35 mouse cellular contexts compared by ENCODE assay signal in the genomic region with DNA sequence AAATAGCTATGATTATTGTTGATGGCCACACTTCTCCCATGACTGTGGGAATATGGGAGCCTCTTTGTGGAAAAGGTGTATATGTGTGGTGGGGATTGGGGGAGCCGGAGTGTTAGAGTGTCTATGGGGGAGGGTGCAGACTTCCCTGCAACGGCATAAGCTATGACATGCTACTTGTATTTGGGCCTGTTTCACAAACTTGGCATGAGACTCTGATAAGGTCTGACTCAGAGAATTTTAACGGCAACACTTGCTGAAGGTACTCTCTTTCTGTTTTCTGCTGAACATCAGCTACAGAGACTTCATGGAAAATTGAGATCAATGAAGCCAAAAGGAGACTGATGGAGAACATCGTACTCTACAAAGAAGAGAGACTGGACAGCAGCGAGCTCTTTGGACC. TPM values are rescaled to one million over a fixed set of nuclear protein-coding genes. Genes with fewer than 3 reads are reported as not detected.
A peak's percentile ranks its signal among the peaks of the same experiment; 100 is the strongest.
DNase-seq lines count a peak whose midpoint lies in the region; ATAC-seq and TF ChIP-seq lines count a peak whose summit lies in the region.
"Had no signal": no experiment of that assay in that cellular context is flagged by ENCODE, and none has a peak within 500 bp of the region (broad histone marks: within the 10 kb centered on the region; RNA-seq: fewer than 3 reads in every experiment).

No protein-coding gene starts in this region.

- peak overlapping the region; percentile 71 for H3K4me3 ChIP-seq in erythroblast, embryonic 14.5 days (replicated peaks)
- no peak overlapping the region for H3K4me3 ChIP-seq in liver, embryonic 11.5 days (ENCODE audit: low read depth, low read length)
- H3K4me3 ChIP-seq in liver, embryonic 14.5 days (ENCODE audit: insufficient read depth in 1 of 2, low read depth in 2 of 2, low read length in 2 of 2), result peak overlapping the region in 1 of 2 experiments; percentile 60; a peak in 2 of 4 replicates
- H3K4me3 ChIP-seq in forebrain, embryonic 14.5 days (ENCODE audit: low read depth, low read length), result no peak overlapping the region
- H3K4me3 ChIP-seq: embryonic facial prominence, embryonic 10.5 days; embryonic facial prominence, embryonic 15.5 days; forebrain, embryonic 15.5 days; gastrocnemius, adult 2 months; limb, embryonic 13.5 days; midbrain, embryonic 10.5 days; midbrain, embryonic 15.5 days; neural tube, embryonic 15.5 days had no signal

- no peak for ATAC-seq in erythroblast, adult 5-6 weeks (replicated peaks; ENCODE audit: low FRiP score, poor library complexity, severe bottlenecking)
- ATAC-seq in liver, embryonic 11.5 days (replicated peaks; ENCODE audit: low FRiP score), result no peak
- no peak for ATAC-seq in liver, embryonic 14.5 days (ENCODE audit: insufficient read depth)
- ATAC-seq in forebrain, embryonic 14.5 days, result no peak
- ATAC-seq: forebrain, embryonic 15.5 days; hindbrain, embryonic 16.5 days; midbrain, embryonic 15.5 days had no signal

- H3K4me1 ChIP-seq in erythroblast, embryonic 14.5 days (ENCODE audit: control insufficient read depth), result peaks cover 83% of the 10 kb centered on the region
- peaks cover 54% of the 10 kb centered on the region for H3K4me1 ChIP-seq in liver, embryonic 11.5 days (replicated peaks; ENCODE audit: control insufficient read depth, insufficient read depth, low read length)
- peaks cover 55 to 62% of the 10 kb centered on the region in 2 experiments for H3K4me1 ChIP-seq in liver, embryonic 14.5 days (replicated peaks; ENCODE audit: control insufficient read depth in 2 of 2, insufficient read depth in 2 of 2, low read length in 1 of 2)
- peaks cover 9% of the 10 kb centered on the region for H3K4me1 ChIP-seq in forebrain, embryonic 14.5 days (ENCODE audit: control insufficient read depth, insufficient read depth, low read length)

- peaks cover 59% of the 10 kb centered on the region for H3K36me3 ChIP-seq in erythroblast, embryonic 14.5 days (ENCODE audit: control insufficient read depth)
- H3K36me3 ChIP-seq in liver, embryonic 11.5 days (ENCODE audit: control insufficient read depth, insufficient read depth, low read length), result peaks cover 2% of the 10 kb centered on the region; the same call in 1 of the 2 replicates
- peaks cover 26% of the 10 kb centered on the region for H3K36me3 ChIP-seq in liver, embryonic 14.5 days (replicated peaks; ENCODE audit: control insufficient read depth, insufficient read depth, low read depth)
- no peaks in the 10 kb centered on the region for H3K36me3 ChIP-seq in forebrain, embryonic 14.5 days (ENCODE audit: control insufficient read depth, insufficient read depth, low read length)
- H3K36me3 ChIP-seq: embryonic facial prominence, embryonic 15.5 days; forebrain, embryonic 15.5 days; limb, embryonic 13.5 days; midbrain, embryonic 10.5 days; midbrain, embryonic 15.5 days; neural tube, embryonic 15.5 days had no signal

- intact Hi-C loops in gastrocnemius, postnatal 36 days (cut with DNase I), result no loop called here

- no peak for TF ChIP-seq CTCF in liver, embryonic 14.5 days (IDR thresholded peaks at IDR 0.05; ENCODE audit: low read depth)

- 69% methylated on average over 5 of the region's 5 CpGs for WGBS in liver, embryonic 11.5 days
- 53% methylated on average over 5 of the region's 5 CpGs for WGBS in liver, embryonic 14.5 days (ENCODE audit: insufficient replicate concordance)
- 95% methylated on average over 5 of the region's 5 CpGs for WGBS in forebrain, embryonic 14.5 days

- peak overlapping the region; percentile 67 for H3K4me2 ChIP-seq in liver, embryonic 11.5 days
- peak overlapping the region; percentile 79 for H3K4me2 ChIP-seq in liver, embryonic 14.5 days (ENCODE audit: low read depth)
- no peak overlapping the region for H3K4me2 ChIP-seq in forebrain, embryonic 14.5 days (ENCODE audit: low read length)
- H3K4me2 ChIP-seq: embryonic facial prominence, embryonic 15.5 days; forebrain, embryonic 15.5 days; limb, embryonic 13.5 days; midbrain, embryonic 15.5 days; neural tube, embryonic 15.5 days had no signal

- H3K27me3 ChIP-seq in erythroblast, embryonic 14.5 days (ENCODE audit: control insufficient read depth), result no peaks in the 10 kb centered on the region
- no peaks in the 10 kb centered on the region for H3K27me3 ChIP-seq in liver, embryonic 11.5 days (replicated peaks; ENCODE audit: control insufficient read depth, insufficient read depth, low read length)
- no peaks in the 10 kb centered on the region for H3K27me3 ChIP-seq in liver, embryonic 14.5 days (ENCODE audit: control insufficient read depth, insufficient read depth, low read length)
- no peaks in the 10 kb centered on the region for H3K27me3 ChIP-seq in forebrain, embryonic 14.5 days (replicated peaks; ENCODE audit: control insufficient read depth, insufficient read depth, low read length)
- H3K27me3 ChIP-seq: embryonic facial prominence, embryonic 15.5 days; forebrain, embryonic 15.5 days; limb, embryonic 13.5 days; midbrain, embryonic 15.5 days; neural tube, embryonic 15.5 days had no signal

- no peak for TF ChIP-seq EP300 in liver, embryonic 14.5 days (IDR thresholded peaks at IDR 0.05; ENCODE audit: low read depth)

- no peaks in the 10 kb centered on the region for H3K9me3 ChIP-seq in erythroblast, embryonic 14.5 days (ENCODE audit: control insufficient read depth, low read length)
- H3K9me3 ChIP-seq in liver, embryonic 11.5 days (ENCODE audit: control insufficient read depth, low read length), result no peaks in the 10 kb centered on the region
- no peaks in the 10 kb centered on the region for H3K9me3 ChIP-seq in liver, embryonic 14.5 days (ENCODE audit: control insufficient read depth, low read length)
- no peaks in the 10 kb centered on the region for H3K9me3 ChIP-seq in forebrain, embryonic 14.5 days (replicated peaks; ENCODE audit: control insufficient read depth, low read length)
- H3K9me3 ChIP-seq: embryonic facial prominence, embryonic 10.5 days; embryonic facial prominence, embryonic 15.5 days; forebrain, embryonic 15.5 days; G1E; limb, embryonic 13.5 days; midbrain, embryonic 10.5 days; midbrain, embryonic 15.5 days; neural tube, embryonic 15.5 days had no signal

- DNase-seq in liver, embryonic 11.5 days (ENCODE audit: low spot score), result no peak
- DNase-seq in liver, result no peak
- DNase-seq in liver, embryonic 14.5 days (ENCODE audit: low read depth in 3 of 3, low spot score in 3 of 3), result no peak
- DNase-seq in gastrocnemius, postnatal 36 days, result no peak
- DNase-seq in forebrain, embryonic 14.5 days (ENCODE audit: low spot score), result no peak
- DNase-seq in gastrocnemius, adult 18-20 months (ENCODE audit: low spot score), result no peak
- DNase-seq: adrenal gland, adult 2 months; adrenal gland, postnatal 36 days; cerebellum, adult 8-10 months; cerebellum, postnatal 25 days; gastrocnemius, adult 2 months; heart, postnatal 14 days; kidney, adult 8-10 months; kidney, postnatal 4 days; layer of hippocampus, postnatal 36 days; lung, adult 2 months; lung, postnatal 14 days; retina, postnatal 1 day; right cerebral cortex, postnatal 14 days had no signal

- H3K9ac ChIP-seq in liver, embryonic 11.5 days (ENCODE audit: low read depth, low read length), result peak overlapping the region; percentile 25; the same call in 1 of the 2 replicates
- H3K9ac ChIP-seq in liver, embryonic 14.5 days (replicated peaks), result peak overlapping the region; percentile 45
- no peak overlapping the region for H3K9ac ChIP-seq in forebrain, embryonic 14.5 days (ENCODE audit: low read length)
- H3K9ac ChIP-seq: embryonic facial prominence, embryonic 15.5 days; forebrain, embryonic 15.5 days; limb, embryonic 13.5 days; midbrain, embryonic 15.5 days; neural tube, embryonic 15.5 days had no signal

- H3K27ac ChIP-seq in liver, embryonic 11.5 days (ENCODE audit: low read depth, low read length), result 0 out of 2 replicates have a peak overlapping the region, but pooled peaks have one; percentile 38
- no peak overlapping the region; the same call in 1 of the 2 replicates for H3K27ac ChIP-seq in liver, embryonic 14.5 days
- H3K27ac ChIP-seq in forebrain, embryonic 14.5 days (ENCODE audit: low read depth, low read length), result no peak overlapping the region
- H3K27ac ChIP-seq: embryonic facial prominence, embryonic 15.5 days; forebrain, embryonic 15.5 days; gastrocnemius, adult 2 months; kidney, postnatal 0 days; limb, embryonic 13.5 days; midbrain, embryonic 10.5 days; midbrain, embryonic 15.5 days; neural tube, embryonic 15.5 days had no signal

RNA-seq across cellular contexts. Expression of a gene that starts 3.5 kb away (rescaled TPM):
- polyA plus RNA-seq in erythroblast, embryonic 14.5 days (2012), result 2.5 and 3.3 TPM in 2 replicates
- 2.9 and 22.8 TPM in 2 replicates for total RNA-seq in erythroblast, adult 5-6 weeks (2015; ENCODE audit: low replicate concordance)
- 36.4 and 49.5 TPM in 2 replicates for total RNA-seq in erythroblast, adult 5-6 weeks (2017; ENCODE audit: low replicate concordance)
- 1.2 TPM in 2 replicates for polyA plus RNA-seq in liver, embryonic 11.5 days (2014; fragmentation: Nextera tagmentation; extraction: Ambion mirVana)
- polyA plus RNA-seq in liver, embryonic 14.5 days (2012; rRNA removed), result 10.6 and 15.4 TPM in 2 replicates
- polyA plus RNA-seq in liver, embryonic 14.5 days (2014; fragmentation: Nextera tagmentation; extraction: Ambion mirVana), result 1.0 and 1.3 TPM in 2 replicates
- total RNA-seq in gastrocnemius, postnatal 36 days (2021), result 10 to 100 TPM; 30.5 to 39.6 TPM
- 1.1 and 1.6 TPM in 2 replicates for polyA plus RNA-seq in forebrain, embryonic 14.5 days (2014; fragmentation: Nextera tagmentation; extraction: Ambion mirVana)
- total RNA-seq in gastrocnemius, adult 18-20 months (2021), result 10 to 100 TPM; 38.0 to 47.5 TPM

RNA-seq across cellular contexts. Expression of a gene that starts 26.3 kb away (rescaled TPM):
- polyA plus RNA-seq in erythroblast, embryonic 14.5 days (2012), result not detected in 2 replicates
- total RNA-seq in erythroblast, adult 5-6 weeks (2015; ENCODE audit: low replicate concordance), result not detected in 2 replicates
- total RNA-seq in erythroblast, adult 5-6 weeks (2017; ENCODE audit: low replicate concordance), result not detected in 2 replicates
- polyA plus RNA-seq in liver, embryonic 11.5 days (2014; fragmentation: Nextera tagmentation; extraction: Ambion mirVana), result 0.45 TPM in 1 of 2 replicates, not detected in the other
- 0.11 and 0.18 TPM in 2 replicates for polyA plus RNA-seq in liver, embryonic 14.5 days (2012; rRNA removed)
- 0.29 TPM in 1 of 2 replicates, not detected in the other for polyA plus RNA-seq in liver, embryonic 14.5 days (2014; fragmentation: Nextera tagmentation; extraction: Ambion mirVana)
- total RNA-seq in gastrocnemius, postnatal 36 days (2021), result not detected
- 0.54 and 0.66 TPM in 2 replicates for polyA plus RNA-seq in forebrain, embryonic 14.5 days (2014; fragmentation: Nextera tagmentation; extraction: Ambion mirVana)
- not detected for total RNA-seq in gastrocnemius, adult 18-20 months (2021)
- total RNA-seq: adrenal gland, adult 2 months; adrenal gland, postnatal 36 days; G1E; gastrocnemius, postnatal 4 days; layer of hippocampus, adult 8-10 months; layer of hippocampus, postnatal 36 days; left cerebral cortex, postnatal 14 days had no signal
- polyA plus RNA-seq: adrenal gland, adult 2 months; embryonic facial prominence, embryonic 10.5 days; G1E; heart, embryonic 14.5 days; kidney, postnatal 0 days; midbrain, embryonic 10.5 days had no signal

RNA-seq across cellular contexts. Expression of a gene that starts 47.2 kb away (rescaled TPM):
- polyA plus RNA-seq in erythroblast, embryonic 14.5 days (2012), result 2.9 and 4.5 TPM in 2 replicates
- 32.9 and 35.7 TPM in 2 replicates for total RNA-seq in erythroblast, adult 5-6 weeks (2015; ENCODE audit: low replicate concordance)
- total RNA-seq in erythroblast, adult 5-6 weeks (2017; ENCODE audit: low replicate concordance), result 29.3 and 45.0 TPM in 2 replicates
- polyA plus RNA-seq in liver, embryonic 11.5 days (2014; fragmentation: Nextera tagmentation; extraction: Ambion mirVana), result 236 and 241 TPM in 2 replicates
- 75.5 and 93.7 TPM in 2 replicates for polyA plus RNA-seq in liver, embryonic 14.5 days (2012; rRNA removed)
- polyA plus RNA-seq in liver, embryonic 14.5 days (2014; fragmentation: Nextera tagmentation; extraction: Ambion mirVana), result 114 and 118 TPM in 2 replicates
- total RNA-seq in gastrocnemius, postnatal 36 days (2021), result 10 to 100 TPM; 61.1 to 64.3 TPM
- 288 and 299 TPM in 2 replicates for polyA plus RNA-seq in forebrain, embryonic 14.5 days (2014; fragmentation: Nextera tagmentation; extraction: Ambion mirVana)
- total RNA-seq in gastrocnemius, adult 18-20 months (2021), result 10 to 100 TPM; 64.7 to 66.4 TPM

RNA-seq across cellular contexts. Expression of a gene that starts 55.1 kb away (rescaled TPM):
- 13.6 and 15.2 TPM in 2 replicates for polyA plus RNA-seq in erythroblast, embryonic 14.5 days (2012)
- 18.8 and 56.0 TPM in 2 replicates for total RNA-seq in erythroblast, adult 5-6 weeks (2015; ENCODE audit: low replicate concordance)
- 58.7 and 68.4 TPM in 2 replicates for total RNA-seq in erythroblast, adult 5-6 weeks (2017; ENCODE audit: low replicate concordance)
- polyA plus RNA-seq in liver, embryonic 11.5 days (2014; fragmentation: Nextera tagmentation; extraction: Ambion mirVana), result 14.1 and 14.8 TPM in 2 replicates
- polyA plus RNA-seq in liver, embryonic 14.5 days (2012; rRNA removed), result 19.1 and 27.0 TPM in 2 replicates
- polyA plus RNA-seq in liver, embryonic 14.5 days (2014; fragmentation: Nextera tagmentation; extraction: Ambion mirVana), result 4.9 and 7.0 TPM in 2 replicates
- 1 to 10 TPM; 3.1 to 3.9 TPM for total RNA-seq in gastrocnemius, postnatal 36 days (2021)
- polyA plus RNA-seq in forebrain, embryonic 14.5 days (2014; fragmentation: Nextera tagmentation; extraction: Ambion mirVana), result 0.68 and 0.90 TPM in 2 replicates
- total RNA-seq in gastrocnemius, adult 18-20 months (2021), result 1 to 10 TPM; 4.6 to 9.0 TPM

Comparison
In these comparisons a context has a peak if more than half of its experiments do, and no peak if none do; other contexts are left out.
1. RNA of a gene that starts 47.2 kb away (polyA plus RNA-seq): 288 to 299 TPM in forebrain, embryonic 14.5 days, 236 to 241 TPM in liver, embryonic 11.5 days and 75.5 to 118 TPM in liver, embryonic 14.5 days; 2.9 to 4.5 TPM in erythroblast, embryonic 14.5 days; every median in the first group is over 10 times any median in the second.